ENCODE assay signal across 9 mouse cellular contexts in genomic region chr7:129307042-129307825, GRCm38 (mm10). TPM values are rescaled to one million over a fixed set of nuclear protein-coding genes. Genes with fewer than 3 reads are reported as not detected.
DNase-seq lines count a peak whose midpoint lies in the region; ATAC-seq and TF ChIP-seq lines count a peak whose summit lies in the region.
"Had no signal": no experiment of that assay in that cellular context is flagged by ENCODE, and none has a peak within 500 bp of the region (broad histone marks: within the 10 kb centered on the region; RNA-seq: fewer than 3 reads in every experiment).

No protein-coding gene starts in this region.

- TF ChIP-seq CTCF in heart, postnatal 0 days (IDR thresholded peaks at IDR 0.05; ENCODE audit: low read depth), result peak; percentile 74

- H3K27ac ChIP-seq in midbrain, embryonic 10.5 days (replicated peaks), result peak overlapping the region; percentile 76
- no peak overlapping the region for H3K27ac ChIP-seq in midbrain, embryonic 15.5 days
- H3K27ac ChIP-seq in heart, postnatal 0 days (ENCODE audit: low read depth), result peak overlapping the region; percentile 30; the same call in 1 of the 2 replicates

- peak; percentile 10 for DNase-seq in adrenal gland, adult 2 months
- DNase-seq in adrenal gland, adult 8-10 months, result no peak
- peak; percentile 53 for DNase-seq in midbrain, embryonic 10.5 days (ENCODE audit: low spot score)
- DNase-seq in heart, postnatal 0 days (ENCODE audit: low spot score), result peak; percentile 35
- peak; percentile 19 for DNase-seq in lung, postnatal 14 days

- WGBS in midbrain, embryonic 10.5 days, result 31% methylated on average over 13 of the region's 13 CpGs
- WGBS in midbrain, embryonic 15.5 days, result 25% methylated on average over 13 of the region's 13 CpGs
- 19% methylated on average over 13 of the region's 13 CpGs for WGBS in heart, postnatal 0 days

- no peak for ATAC-seq in midbrain, embryonic 15.5 days (replicated peaks)
- ATAC-seq in heart, postnatal 0 days (ENCODE audit: insufficient read depth, low read depth), result peak; percentile 51; the same call in 1 of the 2 replicates
- no peak for ATAC-seq in erythroid progenitor cell, adult 5-6 weeks (replicated peaks; ENCODE audit: low FRiP score, poor library complexity, severe bottlenecking)
- no peak for ATAC-seq in activated CD4-positive, CD25-positive, alpha-beta regulatory T cell, adult 4 months

- H3K27me3 ChIP-seq in midbrain, embryonic 10.5 days (ENCODE audit: low read depth, poor library complexity, severe bottlenecking), result no peaks in the 10 kb centered on the region
- no peaks in the 10 kb centered on the region for H3K27me3 ChIP-seq in midbrain, embryonic 15.5 days (replicated peaks)
- no peaks in the 10 kb centered on the region for H3K27me3 ChIP-seq in heart, postnatal 0 days (ENCODE audit: control insufficient read depth, insufficient read depth, low read length)

- no peak overlapping the region for H3K4me2 ChIP-seq in midbrain, embryonic 15.5 days
- peak overlapping the region; percentile 31 for H3K4me2 ChIP-seq in heart, postnatal 0 days (ENCODE audit: low read depth, low read length)

- peaks cover 10% of the 10 kb centered on the region for H3K4me1 ChIP-seq in midbrain, embryonic 10.5 days
- 0 out of 2 replicates have a peak, but pooled peaks cover 2% of the 10 kb centered on the region for H3K4me1 ChIP-seq in midbrain, embryonic 15.5 days
- H3K4me1 ChIP-seq in heart, postnatal 0 days (ENCODE audit: control insufficient read depth, insufficient read depth), result no peaks in the 10 kb centered on the region

- no peak overlapping the region for H3K9ac ChIP-seq in midbrain, embryonic 15.5 days
- H3K9ac ChIP-seq in heart, postnatal 0 days (replicated peaks; ENCODE audit: low read depth, low read length), result no peak overlapping the region

- TF ChIP-seq EP300 in heart, postnatal 0 days (IDR thresholded peaks at IDR 0.05; ENCODE audit: low read depth), result no peak

- H3K36me3 ChIP-seq in midbrain, embryonic 10.5 days, result no peaks in the 10 kb centered on the region
- no peaks in the 10 kb centered on the region for H3K36me3 ChIP-seq in midbrain, embryonic 15.5 days (replicated peaks)
- H3K36me3 ChIP-seq in heart, postnatal 0 days (replicated peaks; ENCODE audit: control insufficient read depth, insufficient read depth, low read length), result no peaks in the 10 kb centered on the region

- H3K9me3 ChIP-seq in midbrain, embryonic 10.5 days (replicated peaks), result no peaks in the 10 kb centered on the region
- H3K9me3 ChIP-seq in midbrain, embryonic 15.5 days, result no peaks in the 10 kb centered on the region
- H3K9me3 ChIP-seq in heart, postnatal 0 days (replicated peaks; ENCODE audit: control insufficient read depth, low read length), result no peaks in the 10 kb centered on the region

- no peak overlapping the region; the same call in 1 of the 2 replicates for H3K4me3 ChIP-seq in midbrain, embryonic 10.5 days
- H3K4me3 ChIP-seq in midbrain, embryonic 15.5 days, result no peak overlapping the region
- no peak overlapping the region for H3K4me3 ChIP-seq in heart, postnatal 0 days (ENCODE audit: low read depth, low read length)
- H3K4me3 ChIP-seq: erythroblast, embryonic 14.5 days had no signal

RNA-seq across cellular contexts. Expression of gene Plpp4, which starts 50.4 kb away (rescaled TPM):
- not detected for total RNA-seq in adrenal gland, adult 2 months (2021)
- not detected in 2 replicates for polyA plus RNA-seq in adrenal gland, adult 2 months (2012; rRNA removed)
- total RNA-seq in adrenal gland, adult 8-10 months (2022), result not detected
- polyA plus RNA-seq in midbrain, embryonic 10.5 days (2016; fragmentation: Nextera tagmentation; extraction: Ambion mirVana), result 2.7 and 4.3 TPM in 2 replicates
- polyA plus RNA-seq in midbrain, embryonic 15.5 days (2015; fragmentation: Nextera tagmentation; extraction: Ambion mirVana), result 9.7 and 10.5 TPM in 2 replicates
- not detected in 2 replicates for total RNA-seq in heart, postnatal 0 days (2014; rRNA removed; ENCODE audit: low replicate concordance)
- polyA plus RNA-seq in heart, postnatal 0 days (2015; fragmentation: Nextera tagmentation; extraction: Ambion mirVana), result 0.34 TPM in 1 of 2 replicates, not detected in the other
- total RNA-seq in erythroid progenitor cell, adult 5-6 weeks (2015; ENCODE audit: low replicate concordance), result not detected in 2 replicates
- total RNA-seq in erythroid progenitor cell, adult 5-6 weeks (2017; ENCODE audit: low replicate concordance), result not detected in 2 replicates
- polyA plus RNA-seq in activated CD4-positive, CD25-positive, alpha-beta regulatory T cell, adult 4 months (2017; shearing (Covaris generic)), result not detected
- polyA plus RNA-seq: erythroblast, embryonic 14.5 days had no signal
